Mouse (Mus musculus) ES-E14 (cell line): ENCODE results near the gene Cmah. TPM values are rescaled to one million over a fixed set of nuclear protein-coding genes. Genes with fewer than 3 reads are reported as not detected.
A peak's percentile ranks its signal among the peaks of the same experiment; 100 is the strongest.

Experiments
- DNase-seq: peaks from one replicate; pipeline ENCODE4 v3.0.0-alpha.2; 2013; ENCODE audit warnings: low read depth, low spot score
- H3K27ac ChIP-seq: 2 replicates; pipeline ENCODE4 v1.5.1; 2012; ENCODE audit warnings: low read depth, mild to moderate bottlenecking, low read length, moderate library complexity, mixed read lengths; ENCODE audit not compliant: poor library complexity, insufficient read depth, severe bottlenecking
- H3K36me3 ChIP-seq: 2 replicates; pipeline ENCODE4 v1.6.1; 2012; ENCODE audit warnings: mild to moderate bottlenecking, low read length, moderate library complexity, mixed read lengths; ENCODE audit not compliant: control insufficient read depth, poor library complexity, insufficient read depth, severe bottlenecking
- H3K4me1 ChIP-seq, 2 experiments: fragments of 150-350 bp in 1 of 2; sonication (generic) in 1 of 2; 2 replicates each; pipeline ENCODE4 v1.6.1; 2012; ENCODE audit warnings: low read length in 2 of 2, mild to moderate bottlenecking in 1 of 2, mixed read lengths in 1 of 2; ENCODE audit not compliant: control insufficient read depth in 2 of 2, insufficient read depth in 2 of 2, poor library complexity in 1 of 2
- H3K4me3 ChIP-seq, 2 experiments: fragments of 150-350 bp in 1 of 2; sonication (generic) in 1 of 2; 2 replicates each; pipeline ENCODE4 v1.5.1; 2012; ENCODE audit warnings: low read length in 2 of 2, low read depth in 1 of 2, mild to moderate bottlenecking in 1 of 2, mixed read lengths in 1 of 2; ENCODE audit not compliant: insufficient read depth in 1 of 2, poor library complexity in 1 of 2, severe bottlenecking in 1 of 2
- H3K9ac ChIP-seq: 2 replicates; pipeline ENCODE4 v1.6.1; 2012; ENCODE audit warnings: low read depth, mild to moderate bottlenecking, low read length, mixed read lengths; ENCODE audit not compliant: poor library complexity, insufficient read depth, severe bottlenecking
- H3K9me3 ChIP-seq: fragments of 150-350 bp; sonication (generic); 2 replicates; pipeline ENCODE4 v1.6.1; 2012; ENCODE audit warnings: low read depth, mild to moderate bottlenecking, low read length; ENCODE audit not compliant: control insufficient read depth, insufficient read depth
- CHD2 ChIP-seq: IDR thresholded peaks from 2 replicates; pipeline ENCODE4 v1.6.1; 2014; ENCODE audit warnings: mild to moderate bottlenecking, low read depth, low read length, inconsistent platforms
- HCFC1 ChIP-seq: IDR thresholded peaks from 2 replicates; pipeline ENCODE4 v1.6.1; 2012; ENCODE audit warnings: low read length, inconsistent platforms, borderline replicate concordance; ENCODE audit not compliant: insufficient read depth
- MAFK ChIP-seq: IDR thresholded peaks from 2 replicates; pipeline ENCODE4 v1.6.1; 2014; ENCODE audit warnings: mild to moderate bottlenecking, low read depth, low read length, inconsistent platforms; ENCODE audit not compliant: insufficient read depth
- ZC3H11A ChIP-seq: IDR thresholded peaks from 2 replicates; pipeline ENCODE4 v1.6.1; 2012; ENCODE audit warnings: low read depth, mild to moderate bottlenecking, inconsistent platforms, low read length, borderline replicate concordance
- ZNF384 ChIP-seq: IDR thresholded peaks from 2 replicates; pipeline ENCODE4 v1.6.1; 2012; ENCODE audit warnings: low read depth, low read length, inconsistent platforms
- in situ Hi-C, 2 experiments: fragments of 600-800 bp; cut with MboI; formaldehyde crosslinking; loops; one replicate each; pipeline ENCODE4 v1.15.1; 2025; ENCODE audit warnings: low sequenced_read_pairs in 2 of 2, inconsistent platforms in 1 of 2; ENCODE audit not compliant: unreplicated experiment in 2 of 2
- total RNA-seq: library from RNA; depleted of rRNA; stranded (reverse); fragments of 300-350 nt; gene quantifications from 2 replicates; pipeline ENCODE4 v1.2.3, GENCODE M21; 2012

Gene Cmah
- total RNA-seq, 1 experiment: 0.18 TPM

DNA sequence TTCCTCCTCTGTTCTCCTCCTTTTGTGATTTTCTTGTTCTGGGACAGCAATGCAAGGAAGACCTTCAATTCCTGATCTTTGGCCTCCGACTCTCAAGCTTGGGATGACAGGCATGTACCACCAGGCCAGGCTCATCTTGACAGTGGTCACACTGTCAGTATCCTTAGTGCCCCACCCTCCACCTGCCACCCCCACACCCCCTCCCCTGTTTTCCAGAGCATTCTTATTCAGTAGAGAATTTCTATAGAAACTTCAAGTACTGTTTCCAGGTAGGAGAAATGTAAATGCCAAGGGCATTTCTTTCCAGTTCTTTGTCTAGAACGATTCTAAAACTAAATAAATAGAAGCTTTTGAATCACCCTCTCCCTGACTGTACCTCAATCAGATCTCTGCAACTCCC lies 190.6 kb downstream of the Cmah start:
- H3K9ac ChIP-seq: no peak overlapping the region
- H3K9me3 ChIP-seq: no peaks in the 10 kb centered on the region
- no peak overlapping the region; the same call in 1 of the 2 replicates for H3K27ac ChIP-seq
- TF ChIP-seq CHD2: no peak
- no peak for TF ChIP-seq ZNF384
- TF ChIP-seq MAFK: no peak
- TF ChIP-seq HCFC1: no peak
- TF ChIP-seq ZC3H11A: no peak
- H3K4me1 ChIP-seq: peaks cover 7% of the 10 kb centered on the region in 2 experiments; a peak in 3 of 4 replicates
- in situ Hi-C loops: no loop called here
- H3K36me3 ChIP-seq: no peaks in the 10 kb centered on the region
- DNase-seq: no peak
- no peak overlapping the region for H3K4me3 ChIP-seq

DNA sequence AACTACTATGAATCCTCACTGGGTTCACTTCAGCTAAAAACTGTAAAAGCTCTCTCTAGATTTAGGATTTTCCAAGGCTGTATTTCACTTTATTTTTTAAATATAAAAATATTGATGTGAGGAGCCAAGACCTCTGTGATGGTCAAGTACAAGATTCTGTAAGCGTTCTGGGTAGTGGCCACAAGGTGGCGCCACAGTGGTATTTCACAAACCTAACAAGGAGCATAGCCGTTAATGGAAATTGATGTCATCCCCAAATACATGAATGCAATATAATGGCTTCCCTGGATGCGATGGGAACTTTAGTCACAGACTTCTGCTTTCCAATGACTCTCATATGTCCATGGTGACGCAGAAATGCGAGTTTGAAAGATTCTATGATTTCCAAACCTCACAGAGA lies 191.7 kb downstream of the Cmah start:
- TF ChIP-seq ZC3H11A: no peak
- no peak for TF ChIP-seq ZNF384
- in situ Hi-C loops: no loop called here
- peak; percentile 47 for DNase-seq

DNA sequence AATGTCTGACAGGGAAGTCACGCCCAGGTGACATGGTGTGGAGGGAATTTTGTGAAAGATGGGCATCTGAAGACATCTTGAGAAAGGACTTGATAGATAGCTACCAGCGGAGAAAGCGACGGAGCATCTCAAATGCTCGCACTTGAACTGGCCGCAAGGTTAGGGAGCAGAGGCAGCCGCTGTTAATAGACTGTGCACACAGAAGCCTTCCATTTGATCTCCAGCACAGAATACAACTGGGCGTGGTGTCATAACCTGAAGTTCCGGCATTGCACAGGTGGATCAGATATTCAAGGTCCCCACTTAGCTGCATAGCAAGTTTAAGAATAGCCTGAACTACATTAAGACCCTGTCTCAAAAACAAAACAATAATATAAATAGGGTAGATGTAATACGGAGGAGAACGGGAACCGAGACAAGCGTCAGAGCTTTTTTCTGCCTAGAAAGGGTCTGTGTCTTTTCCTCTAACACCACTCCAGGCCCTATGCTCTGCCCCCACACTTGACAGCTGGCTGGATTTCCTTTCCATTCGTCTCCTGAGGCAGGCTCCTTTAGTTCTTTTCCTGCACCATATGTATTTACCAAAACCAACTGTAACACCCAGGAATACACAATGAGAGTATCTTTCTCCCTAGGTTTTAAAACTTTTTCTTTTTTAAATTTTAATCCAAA lies 192.9 kb downstream of the Cmah start:
- Histone ChIP-seq H3K4me3 (no peak overlapping the region), H3K36me3 (no peaks in the 10 kb centered on the region), H3K4me1 (peaks cover 6 to 7% of the 10 kb centered on the region in 2 experiments; a peak in 3 of 4 replicates), H3K9me3 (no peaks in the 10 kb centered on the region), H3K27ac (no peak overlapping the region), H3K9ac (no peak overlapping the region)
- in situ Hi-C loops: no loop called here
- DNase-seq: no peak
- TF ChIP-seq HCFC1 (no peak), ZC3H11A (no peak), ZNF384 (no peak), MAFK (no peak), CHD2 (no peak)

More for the DNA sequence above, 191.7 kb downstream of the Cmah start:
- Histone ChIP-seq H3K36me3 (no peaks in the 10 kb centered on the region), H3K27ac (no peak overlapping the region), H3K4me3 (no peak overlapping the region), H3K9ac (no peak overlapping the region), H3K4me1 (peaks cover 6 to 7% of the 10 kb centered on the region in 2 experiments; a peak in 3 of 4 replicates), H3K9me3 (no peaks in the 10 kb centered on the region)

DNA sequence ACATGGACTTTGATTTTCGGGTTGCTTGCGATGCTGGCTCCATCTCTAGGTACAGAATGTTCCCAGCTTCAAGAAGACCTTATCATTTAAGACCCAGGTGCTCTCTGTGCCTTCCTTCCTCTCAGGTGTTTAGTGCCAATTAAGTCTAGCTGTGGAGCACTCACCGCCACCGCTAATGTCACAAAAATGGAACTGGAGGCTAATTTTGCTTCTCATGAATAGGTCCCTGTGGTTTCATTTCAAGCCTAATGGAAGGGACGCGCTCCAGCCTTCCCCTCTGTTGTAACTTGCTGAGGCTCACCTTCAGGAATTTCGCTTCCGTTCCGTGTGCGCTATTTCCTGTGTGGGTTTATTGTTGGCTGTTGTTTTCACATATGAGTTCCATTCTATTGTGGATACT lies 193.6 kb downstream of the Cmah start:
- TF ChIP-seq CHD2 (no peak), HCFC1 (no peak), ZNF384 (no peak), MAFK (no peak), ZC3H11A (no peak)
- H3K9me3 ChIP-seq: no peaks in the 10 kb centered on the region
- H3K4me1 ChIP-seq: peaks cover 4 to 5% of the 10 kb centered on the region in 2 experiments; a peak in 2 of 4 replicates
- in situ Hi-C loops: no loop called here
- H3K27ac ChIP-seq: no peak overlapping the region
- no peak overlapping the region for H3K9ac ChIP-seq
- no peaks in the 10 kb centered on the region for H3K36me3 ChIP-seq
- no peak for DNase-seq
- H3K4me3 ChIP-seq: no peak overlapping the region

DNA sequence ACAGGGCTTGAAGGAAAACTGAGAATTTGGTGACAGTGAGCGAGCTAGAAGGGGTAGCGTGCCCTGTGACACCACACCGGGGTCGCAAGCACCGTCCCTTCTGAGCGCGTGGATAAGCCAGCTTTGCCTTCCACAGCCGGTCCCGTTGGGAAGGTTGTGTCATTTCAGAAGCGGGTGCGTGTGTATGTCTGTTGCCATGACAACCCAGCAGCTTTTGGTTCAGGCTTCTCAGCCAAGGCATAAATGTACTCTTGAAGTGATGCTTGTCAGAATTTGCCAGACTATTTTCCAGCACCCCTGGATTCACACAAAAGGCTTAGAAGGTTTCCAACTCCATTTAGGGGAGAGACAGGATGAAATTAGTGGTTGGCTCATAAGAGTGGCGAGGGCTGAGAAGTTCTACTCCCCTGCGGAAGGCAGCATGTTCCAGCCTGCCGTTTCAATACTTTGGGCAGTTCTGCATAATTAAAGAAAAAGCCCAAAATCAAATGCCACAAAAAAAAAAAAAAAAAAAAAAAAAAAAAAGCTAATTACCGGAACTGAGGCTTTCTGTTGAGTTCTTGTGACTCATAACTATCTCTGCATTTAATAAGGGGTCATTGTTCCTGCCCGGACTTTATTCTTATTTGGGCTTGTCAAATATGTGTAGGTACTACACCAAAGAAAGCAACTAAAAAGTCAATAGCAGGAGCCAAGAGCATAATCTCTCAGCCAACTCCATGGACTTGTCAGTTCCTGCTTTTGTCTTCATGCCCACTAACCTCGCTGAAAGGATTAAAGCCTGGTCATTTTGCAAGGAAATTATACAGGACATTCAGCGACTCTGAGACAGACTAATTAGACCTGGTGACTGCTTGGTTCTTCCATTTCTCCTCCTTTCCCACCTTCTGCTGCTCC lies 194.5 kb downstream of the Cmah start:
- Histone ChIP-seq H3K27ac (no peak overlapping the region), H3K9me3 (no peaks in the 10 kb centered on the region), H3K4me1 (peaks cover 4 to 5% of the 10 kb centered on the region in 2 experiments; a peak in 2 of 4 replicates), H3K4me3 (no peak overlapping the region), H3K9ac (no peak overlapping the region), H3K36me3 (no peaks in the 10 kb centered on the region)
- TF ChIP-seq HCFC1 (no peak), CHD2 (no peak), ZC3H11A (no peak), ZNF384 (no peak), MAFK (no peak)
- in situ Hi-C loops: no loop called here
- DNase-seq: no peak
